8 mouse cellular contexts compared by ENCODE assay signal in genomic region chr9:110100627-110101600, GRCm38 (mm10). TPM values are rescaled to one million over a fixed set of nuclear protein-coding genes. Genes with fewer than 3 reads are reported as not detected.
A peak's percentile ranks its signal among the peaks of the same experiment; 100 is the strongest.
DNase-seq lines count a peak whose midpoint lies in the region; ATAC-seq lines count a peak whose summit lies in the region.

No protein-coding gene starts in this region.

- peaks cover 10% of the 10 kb centered on the region; the same call in 1 of the 2 replicates for H3K36me3 ChIP-seq in hindbrain, embryonic 11.5 days (ENCODE audit: control insufficient read depth, insufficient read depth, low read length)

- no peaks in the 10 kb centered on the region; the same call in 1 of the 2 replicates for H3K4me1 ChIP-seq in hindbrain, embryonic 11.5 days (replicated peaks; ENCODE audit: control insufficient read depth, insufficient read depth, low read length)

- DNase-seq in MN1 (ENCODE audit: low spot score) = peak; percentile 92
- DNase-seq in cerebellum, adult 9-10 months = peak; percentile 92
- peak; percentile 96 for DNase-seq in hindbrain, embryonic 11.5 days (ENCODE audit: low spot score)
- peak; percentile 94 to 97 for DNase-seq in layer of hippocampus, postnatal 10 days (ENCODE audit: low spot score in 2 of 2)
- peak; percentile 94 for DNase-seq in lung, postnatal 10 days
- peak; percentile 93 for DNase-seq in ovary, postnatal 36 days (ENCODE audit: low spot score)
- peak; percentile 95 for DNase-seq in thymus, postnatal 25 days

- ATAC-seq in frontal cortex, adult (ENCODE audit: low TSS enrichment) = peak; percentile 100
- ATAC-seq in hindbrain, embryonic 11.5 days (ENCODE audit: low FRiP score) = peak; percentile 96

- H3K4me3 ChIP-seq in hindbrain, embryonic 11.5 days (ENCODE audit: low read depth, low read length) = peak overlapping the region; percentile 89

- H3K9ac ChIP-seq in hindbrain, embryonic 11.5 days (ENCODE audit: low read depth, low read length) = peak overlapping the region; percentile 88

- 3% methylated on average over 41 of the region's 41 CpGs for WGBS in hindbrain, embryonic 11.5 days

- H3K4me2 ChIP-seq in hindbrain, embryonic 11.5 days (replicated peaks; ENCODE audit: low read depth, low read length) = peak overlapping the region; percentile 68

- no peak overlapping the region; the same call in 1 of the 2 replicates for H3K27ac ChIP-seq in hindbrain, embryonic 11.5 days (ENCODE audit: low read depth, low read length)

- no peaks in the 10 kb centered on the region for H3K27me3 ChIP-seq in hindbrain, embryonic 11.5 days (ENCODE audit: control insufficient read depth, insufficient read depth, low read length)

- no peaks in the 10 kb centered on the region for H3K9me3 ChIP-seq in hindbrain, embryonic 11.5 days (ENCODE audit: control insufficient read depth, low read length)

RNA-seq across cellular contexts. Expression of gene Smarcc1, which starts 16.6 kb away (rescaled TPM):
- polyA plus RNA-seq in hindbrain, embryonic 11.5 days (2014; fragmentation: Nextera tagmentation; extraction: Ambion mirVana) = 172 and 253 TPM in 2 replicates
- total RNA-seq in layer of hippocampus, postnatal 10 days (2021) = 10 to 100 TPM; 67.0 to 72.3 TPM

RNA-seq across cellular contexts. Expression of gene Dhx30, which starts 16.7 kb away (rescaled TPM):
- polyA plus RNA-seq in hindbrain, embryonic 11.5 days (2014; fragmentation: Nextera tagmentation; extraction: Ambion mirVana) = 148 and 156 TPM in 2 replicates
- 100 to 1,000 TPM; 145 to 152 TPM for total RNA-seq in layer of hippocampus, postnatal 10 days (2021)
